Mouse (Mus musculus): ENCODE data around the gene Spock1. TPM values are rescaled to one million over a fixed set of nuclear protein-coding genes. Genes with fewer than 3 reads are reported as not detected.

Gene Spock1
- polyA plus RNA-seq, 1 experiment from 2014 or later: 104 TPM

DNA sequence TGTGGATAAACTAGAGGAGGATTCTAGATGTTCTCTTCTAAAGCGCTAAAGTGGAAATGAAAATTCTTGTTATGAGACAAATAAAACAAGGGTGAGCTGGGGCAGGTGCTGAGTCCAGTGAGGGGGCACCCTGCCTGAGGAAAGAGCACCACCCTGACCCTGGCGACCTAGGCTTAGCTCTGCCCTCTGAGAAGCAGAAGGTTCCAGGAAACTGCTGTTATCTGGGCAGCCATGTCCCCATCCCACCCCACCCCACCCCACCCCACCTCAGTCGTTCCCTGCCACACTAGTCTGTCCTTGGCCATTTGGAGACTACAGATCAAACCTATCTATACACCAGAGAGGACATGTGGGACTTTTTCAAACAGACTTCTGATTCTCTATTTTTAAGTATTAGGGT lies 235.4 kb downstream of the Spock1 start:
- H3K4me2 ChIP-seq (replicated peaks): no peak overlapping the region
- H3K4me1 ChIP-seq (replicated peaks; ENCODE audit: control insufficient read depth, insufficient read depth, low read length): peaks cover 16% of the 10 kb centered on the region
- no peak for ATAC-seq (ENCODE audit: low FRiP score)
- no peak overlapping the region for H3K9ac ChIP-seq
- no peak for DNase-seq (ENCODE audit: low spot score)
- no peaks in the 10 kb centered on the region for H3K27me3 ChIP-seq (ENCODE audit: control insufficient read depth, insufficient read depth, low read length)
- WGBS: 85% methylated on average over 3 of the region's 3 CpGs
- no peak overlapping the region for H3K27ac ChIP-seq
- no peaks in the 10 kb centered on the region for H3K9me3 ChIP-seq (ENCODE audit: control insufficient read depth, low read length)
- H3K4me3 ChIP-seq (replicated peaks; ENCODE audit: low read length): no peak overlapping the region
- no peaks in the 10 kb centered on the region for H3K36me3 ChIP-seq (replicated peaks; ENCODE audit: control insufficient read depth, insufficient read depth)

DNA sequence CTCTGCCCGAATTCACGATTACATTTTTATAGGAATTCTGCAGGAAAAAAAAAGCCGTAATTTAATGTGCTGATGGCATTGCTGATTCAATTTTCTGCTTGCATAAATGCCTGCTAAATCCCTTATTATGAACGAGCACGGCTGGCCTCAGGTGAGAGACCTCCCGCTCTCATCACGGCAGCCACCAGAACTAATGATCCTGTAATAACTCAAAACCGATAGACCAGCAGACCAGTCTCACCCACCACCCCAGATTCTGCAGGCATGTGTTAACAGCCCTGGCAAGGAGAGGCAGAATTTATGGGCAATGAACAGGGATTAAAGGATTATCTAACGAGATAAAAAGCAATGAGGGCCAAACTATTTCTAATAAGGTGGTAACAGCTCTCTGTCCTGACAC lies 236.2 kb downstream of the Spock1 start:
- Histone ChIP-seq H3K4me3 (replicated peaks; ENCODE audit: low read length) (no peak overlapping the region), H3K27me3 (ENCODE audit: control insufficient read depth, insufficient read depth, low read length) (no peaks in the 10 kb centered on the region), H3K9ac (no peak overlapping the region), H3K36me3 (replicated peaks; ENCODE audit: control insufficient read depth, insufficient read depth) (no peaks in the 10 kb centered on the region), H3K4me1 (replicated peaks; ENCODE audit: control insufficient read depth, insufficient read depth, low read length) (peaks cover 18% of the 10 kb centered on the region), H3K4me2 (replicated peaks) (no peak overlapping the region), H3K27ac (peak overlapping the region; percentile 51; the same call in 1 of the 2 replicates), H3K9me3 (ENCODE audit: control insufficient read depth, low read length) (no peaks in the 10 kb centered on the region)
- ATAC-seq (ENCODE audit: low FRiP score) (no peak), DNase-seq (ENCODE audit: low spot score) (no peak)
- WGBS: 42% methylated on average over 9 of the region's 9 CpGs

DNA sequence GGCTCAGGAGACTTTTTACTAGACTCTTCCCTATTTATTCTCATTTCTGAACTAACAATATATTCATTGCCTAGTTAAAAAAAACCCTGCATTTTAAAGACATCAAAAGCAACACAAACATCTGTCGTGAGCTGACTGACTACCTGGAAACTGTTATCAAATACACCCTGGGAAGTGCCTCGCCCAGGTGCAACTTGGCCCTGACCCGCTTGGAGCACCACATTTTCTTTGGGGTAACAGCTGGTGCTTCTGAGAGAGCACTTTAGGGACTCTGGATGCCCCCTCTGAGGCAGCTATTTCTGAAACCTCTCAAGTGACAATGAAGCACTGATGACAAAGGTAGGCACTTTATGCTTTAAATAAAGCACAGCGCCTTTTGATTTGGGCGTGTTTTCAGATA lies 236.8 kb downstream of the Spock1 start:
- no peak overlapping the region for H3K9ac ChIP-seq
- DNase-seq (ENCODE audit: low spot score) (no peak), ATAC-seq (ENCODE audit: low FRiP score) (no peak)
- WGBS: 66% methylated on average over 5 of the region's 5 CpGs
- H3K27me3 ChIP-seq (ENCODE audit: control insufficient read depth, insufficient read depth, low read length): no peaks in the 10 kb centered on the region
- H3K4me2 ChIP-seq (replicated peaks): no peak overlapping the region
- H3K9me3 ChIP-seq (ENCODE audit: control insufficient read depth, low read length): no peaks in the 10 kb centered on the region
- peaks cover 24% of the 10 kb centered on the region for H3K4me1 ChIP-seq (replicated peaks; ENCODE audit: control insufficient read depth, insufficient read depth, low read length)
- H3K36me3 ChIP-seq (replicated peaks; ENCODE audit: control insufficient read depth, insufficient read depth): no peaks in the 10 kb centered on the region
- H3K4me3 ChIP-seq (replicated peaks; ENCODE audit: low read length): no peak overlapping the region
- peak overlapping the region; percentile 51 for H3K27ac ChIP-seq

DNA sequence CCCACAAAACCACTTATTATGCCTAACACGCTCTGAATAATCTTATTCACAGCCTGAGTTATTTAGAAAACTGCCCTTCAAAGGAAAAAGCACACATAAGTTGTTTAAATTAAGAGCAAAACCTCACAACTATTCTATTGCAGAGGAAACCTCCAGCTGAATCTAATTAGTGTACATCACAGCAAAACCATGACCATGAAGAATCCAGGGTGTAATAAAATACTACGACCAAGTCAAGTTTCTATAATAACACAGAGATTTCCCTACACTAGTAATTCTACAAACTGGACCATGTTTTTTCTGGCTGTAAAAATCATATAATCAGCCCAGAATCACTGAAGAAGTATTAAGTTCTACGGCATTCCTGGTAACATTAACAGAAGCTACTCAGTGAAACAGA lies 240.5 kb downstream of the Spock1 start:
- 71% methylated on average over 3 of the region's 3 CpGs for WGBS
- no peak for DNase-seq (ENCODE audit: low spot score)
- no peaks in the 10 kb centered on the region for H3K27me3 ChIP-seq (ENCODE audit: control insufficient read depth, insufficient read depth, low read length)

DNA sequence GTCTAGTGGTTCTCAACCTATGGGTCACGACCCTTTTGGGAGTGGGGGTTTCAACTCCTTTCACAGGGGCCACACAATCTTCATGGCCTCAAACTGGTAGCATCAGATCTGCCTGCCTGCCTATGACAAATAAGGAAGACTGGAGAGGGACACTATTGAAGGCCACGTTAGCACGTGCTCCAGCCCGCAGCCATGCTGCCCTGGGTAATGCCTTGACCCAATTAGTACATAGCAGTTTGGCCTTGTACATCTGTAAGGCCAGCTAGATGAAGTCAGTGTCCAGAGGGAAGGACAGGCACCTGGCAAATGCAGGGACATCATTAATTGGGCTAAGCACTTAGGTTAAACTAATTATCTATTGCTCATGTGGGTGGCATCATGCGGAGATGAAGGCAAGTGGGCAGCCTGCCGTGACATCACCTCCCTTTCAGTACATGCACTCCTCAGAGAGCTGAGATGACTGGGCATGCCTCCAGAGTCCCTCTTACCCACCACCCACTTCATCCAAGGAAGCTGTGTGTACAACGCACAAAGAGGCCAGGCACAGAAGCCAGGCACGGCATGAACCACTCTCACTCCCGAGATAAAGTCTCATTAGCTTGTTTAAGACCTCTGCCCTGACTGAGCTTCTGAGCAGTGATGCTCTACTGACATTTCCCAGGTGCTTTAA lies 241.8 kb downstream of the Spock1 start:
- no peak for DNase-seq (ENCODE audit: low spot score)
- H3K4me1 ChIP-seq (replicated peaks; ENCODE audit: control insufficient read depth, insufficient read depth, low read length): peaks cover 10% of the 10 kb centered on the region; the same call in 1 of the 2 replicates
- H3K9ac ChIP-seq: no peak overlapping the region
- H3K27ac ChIP-seq: no peak overlapping the region
- H3K9me3 ChIP-seq (ENCODE audit: control insufficient read depth, low read length): no peaks in the 10 kb centered on the region
- H3K27me3 ChIP-seq (ENCODE audit: control insufficient read depth, insufficient read depth, low read length): no peaks in the 10 kb centered on the region
- no peak overlapping the region for H3K4me3 ChIP-seq (replicated peaks; ENCODE audit: low read length)
- no peak overlapping the region for H3K4me2 ChIP-seq (replicated peaks)
- ATAC-seq (ENCODE audit: low FRiP score): no peak
- no peaks in the 10 kb centered on the region for H3K36me3 ChIP-seq (replicated peaks; ENCODE audit: control insufficient read depth, insufficient read depth)
- WGBS: 45% methylated on average over 9 of the region's 9 CpGs

More for the DNA sequence above, 240.5 kb downstream of the Spock1 start:
- no peak overlapping the region for H3K9ac ChIP-seq
- H3K9me3 ChIP-seq (ENCODE audit: control insufficient read depth, low read length): no peaks in the 10 kb centered on the region
- H3K27ac ChIP-seq: no peak overlapping the region
- ATAC-seq (ENCODE audit: low FRiP score): no peak
- no peak overlapping the region for H3K4me2 ChIP-seq (replicated peaks)
- H3K36me3 ChIP-seq (replicated peaks; ENCODE audit: control insufficient read depth, insufficient read depth): no peaks in the 10 kb centered on the region
- no peak overlapping the region for H3K4me3 ChIP-seq (replicated peaks; ENCODE audit: low read length)
- H3K4me1 ChIP-seq (replicated peaks; ENCODE audit: control insufficient read depth, insufficient read depth, low read length): peaks cover 24% of the 10 kb centered on the region

DNA sequence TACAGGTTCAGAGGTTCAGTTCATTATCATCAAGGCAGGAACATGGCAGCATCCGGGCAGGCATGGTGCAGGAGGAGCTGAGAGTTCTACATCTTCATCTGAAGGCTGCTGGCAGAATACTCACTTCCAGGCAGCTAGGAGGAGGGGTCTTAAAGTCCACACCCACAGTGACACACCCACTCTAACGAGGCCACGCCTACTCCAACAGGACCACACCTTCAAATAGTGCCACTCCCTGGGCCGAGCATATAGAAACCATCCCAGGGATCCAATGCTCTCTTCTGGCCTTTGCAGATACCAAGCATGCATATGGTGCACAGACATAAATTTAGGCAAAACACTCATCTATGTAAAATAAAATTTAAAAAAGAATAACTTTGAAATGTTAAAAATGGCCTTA lies 245.6 kb downstream of the Spock1 start:
- 74% methylated on average over 4 of the region's 4 CpGs for WGBS
- Histone ChIP-seq H3K27me3 (ENCODE audit: control insufficient read depth, insufficient read depth, low read length) (no peaks in the 10 kb centered on the region), H3K36me3 (replicated peaks; ENCODE audit: control insufficient read depth, insufficient read depth) (no peaks in the 10 kb centered on the region), H3K9me3 (ENCODE audit: control insufficient read depth, low read length) (no peaks in the 10 kb centered on the region), H3K9ac (no peak overlapping the region), H3K4me1 (replicated peaks; ENCODE audit: control insufficient read depth, insufficient read depth, low read length) (0 out of 2 replicates have a peak, but pooled peaks cover 10% of the 10 kb centered on the region), H3K4me3 (replicated peaks; ENCODE audit: low read length) (no peak overlapping the region), H3K4me2 (replicated peaks) (no peak overlapping the region), H3K27ac (no peak overlapping the region)
- DNase-seq (ENCODE audit: low spot score) (no peak), ATAC-seq (ENCODE audit: low FRiP score) (no peak)

DNA sequence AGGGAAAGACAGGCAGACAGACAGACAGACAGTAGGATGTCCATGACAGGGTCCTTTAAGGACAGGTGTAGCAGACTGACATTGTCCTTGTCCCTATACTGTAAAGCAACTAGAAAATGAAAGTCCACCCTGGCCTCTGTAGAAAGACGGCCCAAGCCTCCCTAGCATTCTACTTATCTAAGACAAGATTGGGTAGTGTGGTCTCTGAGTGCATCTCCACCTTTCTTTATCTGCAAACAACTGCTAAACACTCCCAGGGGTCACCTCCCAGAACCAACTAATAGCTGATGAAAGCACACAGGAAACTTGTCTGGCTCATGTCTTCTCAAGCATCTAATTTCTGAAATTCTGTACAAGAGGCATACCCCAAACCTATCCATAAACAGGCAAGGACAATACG lies 247.6 kb downstream of the Spock1 start:
- H3K27me3 ChIP-seq (ENCODE audit: control insufficient read depth, insufficient read depth, low read length): no peaks in the 10 kb centered on the region
- H3K36me3 ChIP-seq (replicated peaks; ENCODE audit: control insufficient read depth, insufficient read depth): no peaks in the 10 kb centered on the region
- no peak overlapping the region for H3K9ac ChIP-seq
- no peaks in the 10 kb centered on the region for H3K9me3 ChIP-seq (ENCODE audit: control insufficient read depth, low read length)
- no peak for DNase-seq (ENCODE audit: low spot score)
- no peak for ATAC-seq (ENCODE audit: low FRiP score)
- no peak overlapping the region for H3K4me3 ChIP-seq (replicated peaks; ENCODE audit: low read length)
- no peak overlapping the region for H3K27ac ChIP-seq
- 92% methylated on average over 2 of the region's 2 CpGs for WGBS
- H3K4me2 ChIP-seq (replicated peaks): no peak overlapping the region
- no peaks in the 10 kb centered on the region for H3K4me1 ChIP-seq (replicated peaks; ENCODE audit: control insufficient read depth, insufficient read depth, low read length)

DNA sequence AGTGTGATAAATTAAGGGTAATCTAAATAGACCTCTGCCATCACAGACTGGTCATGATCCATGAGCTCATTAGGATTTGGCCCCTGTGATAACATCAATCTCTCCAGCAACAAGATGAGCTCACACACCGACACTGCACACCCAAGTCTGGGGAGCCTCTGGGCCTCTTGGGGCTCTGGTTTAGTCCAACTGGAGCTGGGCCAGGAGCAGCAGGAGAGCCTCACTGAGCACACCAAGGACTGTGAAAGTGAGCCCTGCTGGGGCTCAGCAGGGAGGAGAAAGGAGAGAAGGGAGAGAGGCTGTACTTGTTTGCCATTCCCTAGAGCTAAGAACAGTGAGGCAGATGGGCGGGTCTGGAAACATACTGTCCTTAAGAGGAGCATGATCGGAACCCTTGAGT lies 248.3 kb downstream of the Spock1 start:
- no peak for ATAC-seq (ENCODE audit: low FRiP score)
- no peak for DNase-seq (ENCODE audit: low spot score)

DNA sequence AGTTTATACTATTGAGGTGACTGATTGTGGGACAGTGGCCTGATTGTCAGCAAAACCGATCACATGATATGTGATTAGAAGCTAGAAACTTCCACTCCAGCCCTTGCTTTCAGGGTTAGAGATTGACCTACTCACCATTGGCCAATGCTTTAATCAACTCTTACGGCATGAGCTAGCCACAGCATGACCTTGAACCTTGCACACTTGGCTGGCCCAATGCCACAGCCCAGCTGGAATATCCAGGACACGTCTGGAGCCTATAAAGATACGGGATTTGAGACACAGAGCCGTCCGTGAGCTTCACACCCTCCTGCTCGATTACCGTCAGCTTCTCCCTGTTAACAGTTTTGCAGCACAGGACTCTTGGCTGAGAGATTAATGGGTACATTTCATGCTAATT lies 251.5 kb downstream of the Spock1 start:
- Histone ChIP-seq H3K4me3 (replicated peaks; ENCODE audit: low read length) (no peak overlapping the region), H3K4me1 (replicated peaks; ENCODE audit: control insufficient read depth, insufficient read depth, low read length) (0 out of 2 replicates have a peak, but pooled peaks cover 5% of the 10 kb centered on the region), H3K36me3 (replicated peaks; ENCODE audit: control insufficient read depth, insufficient read depth) (no peaks in the 10 kb centered on the region), H3K4me2 (replicated peaks) (no peak overlapping the region), H3K9me3 (ENCODE audit: control insufficient read depth, low read length) (no peaks in the 10 kb centered on the region), H3K27ac (no peak overlapping the region), H3K9ac (no peak overlapping the region), H3K27me3 (ENCODE audit: control insufficient read depth, insufficient read depth, low read length) (no peaks in the 10 kb centered on the region)
- DNase-seq (ENCODE audit: low spot score): no peak
- 73% methylated on average over 8 of the region's 8 CpGs for WGBS
- no peak for ATAC-seq (ENCODE audit: low FRiP score)

More for the DNA sequence above, 248.3 kb downstream of the Spock1 start:
- H3K4me1 ChIP-seq (replicated peaks; ENCODE audit: control insufficient read depth, insufficient read depth, low read length): 0 out of 2 replicates have a peak, but pooled peaks cover 4% of the 10 kb centered on the region
- no peaks in the 10 kb centered on the region for H3K27me3 ChIP-seq (ENCODE audit: control insufficient read depth, insufficient read depth, low read length)
- no peak overlapping the region for H3K4me2 ChIP-seq (replicated peaks)
- H3K36me3 ChIP-seq (replicated peaks; ENCODE audit: control insufficient read depth, insufficient read depth): no peaks in the 10 kb centered on the region
- no peak overlapping the region for H3K4me3 ChIP-seq (replicated peaks; ENCODE audit: low read length)
- no peak overlapping the region for H3K27ac ChIP-seq
- H3K9ac ChIP-seq: no peak overlapping the region
- WGBS: 73% methylated on average over 3 of the region's 3 CpGs
- H3K9me3 ChIP-seq (ENCODE audit: control insufficient read depth, low read length): no peaks in the 10 kb centered on the region

DNA sequence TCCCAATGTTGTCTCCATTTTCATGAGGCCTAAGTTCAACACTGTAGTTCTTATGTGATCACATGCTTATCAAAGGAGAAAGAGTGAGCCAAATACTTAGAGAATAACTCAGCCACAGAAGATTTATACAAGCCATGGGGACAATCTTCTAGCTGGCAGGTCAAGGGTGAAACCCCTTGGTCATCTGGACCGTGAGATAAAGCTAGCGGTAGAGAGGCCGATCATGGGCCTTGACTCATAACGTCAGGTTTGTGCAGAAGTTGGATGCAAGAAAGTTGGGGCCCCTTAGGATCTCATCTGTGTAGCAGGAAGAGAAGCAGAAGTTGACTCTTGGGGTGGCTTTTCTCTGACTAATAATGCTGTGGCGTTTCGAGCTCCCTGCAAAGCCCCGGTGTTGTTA lies 253.8 kb downstream of the Spock1 start:
- no peaks in the 10 kb centered on the region for H3K9me3 ChIP-seq (ENCODE audit: control insufficient read depth, low read length)
- H3K4me1 ChIP-seq (replicated peaks; ENCODE audit: control insufficient read depth, insufficient read depth, low read length): peaks cover 10% of the 10 kb centered on the region; the same call in 1 of the 2 replicates
- ATAC-seq (ENCODE audit: low FRiP score) (no peak), DNase-seq (ENCODE audit: low spot score) (no peak)
- no peak overlapping the region for H3K27ac ChIP-seq
- no peaks in the 10 kb centered on the region for H3K27me3 ChIP-seq (ENCODE audit: control insufficient read depth, insufficient read depth, low read length)
- 71% methylated on average over 7 of the region's 7 CpGs for WGBS
- no peak overlapping the region for H3K9ac ChIP-seq
- no peaks in the 10 kb centered on the region for H3K36me3 ChIP-seq (replicated peaks; ENCODE audit: control insufficient read depth, insufficient read depth)
- no peak overlapping the region for H3K4me3 ChIP-seq (replicated peaks; ENCODE audit: low read length)
- no peak overlapping the region for H3K4me2 ChIP-seq (replicated peaks)
